Mouse (Mus musculus) midbrain, embryonic 11.5 days (tissue): Measurements from ENCODE around the gene Adam12. TPM values are rescaled to one million over a fixed set of nuclear protein-coding genes. Genes with fewer than 3 reads are reported as not detected.

Experiments
- ATAC-seq: fragments of 200-750 bp; cut with Nextera tagmentation; 2 replicates; pipeline ENCODE4 v1.8.0; 2017; ENCODE audit warnings: moderate TSS enrichment, moderate library complexity; ENCODE audit not compliant: low FRiP score
- DNase-seq: peaks from one replicate; pipeline ENCODE4 v3.0.0; 2015; ENCODE audit warnings: low spot score; ENCODE audit errors: missing footprints
- H3K27ac ChIP-seq: fragments of 300-500 bp; sonication (generic); 2 replicates; pipeline ENCODE4 v1.5.1; 2014; ENCODE audit warnings: low read depth, low read length
- H3K27me3 ChIP-seq: fragments of 300-500 bp; sonication (generic); 2 replicates; pipeline ENCODE4 v1.6.1; 2014; ENCODE audit warnings: mild to moderate bottlenecking, low read length, moderate library complexity, mixed read lengths; ENCODE audit not compliant: control insufficient read depth, insufficient read depth
- H3K36me3 ChIP-seq: fragments of 300-500 bp; sonication (generic); 2 replicates; pipeline ENCODE4 v1.6.1; 2014; ENCODE audit warnings: mild to moderate bottlenecking, low read length, moderate library complexity, mixed read lengths; ENCODE audit not compliant: control insufficient read depth, insufficient read depth
- H3K4me1 ChIP-seq: fragments of 300-500 bp; sonication (generic); 2 replicates; pipeline ENCODE4 v1.6.1; 2014; ENCODE audit warnings: low read length; ENCODE audit not compliant: control insufficient read depth, insufficient read depth
- H3K4me2 ChIP-seq: fragments of 300-500 bp; sonication (generic); 2 replicates; pipeline ENCODE4 v1.6.1; 2014; ENCODE audit warnings: mild to moderate bottlenecking, moderate library complexity
- H3K4me3 ChIP-seq: fragments of 300-500 bp; sonication (generic); 2 replicates; pipeline ENCODE4 v1.5.1; 2014; ENCODE audit warnings: low read depth, low read length
- H3K9ac ChIP-seq: fragments of 300-500 bp; sonication (generic); 2 replicates; pipeline ENCODE4 v1.6.1; 2014; ENCODE audit warnings: low read length
- H3K9me3 ChIP-seq: fragments of 300-500 bp; sonication (generic); 2 replicates; pipeline ENCODE4 v1.6.1; 2016; ENCODE audit warnings: low read length; ENCODE audit not compliant: control insufficient read depth
- WGBS: fragments of 180-500 bp; shearing (Covaris S2); extraction: QIAGEN DNeasy Blood & Tissue Kit; methylation state at CpG from one replicate; pipeline ENCODE4 v1.1.7; 2014; 5-methylcytosine and 5-hydroxymethylcytosine counted together
- polyA plus RNA-seq: library from polyadenylated mRNA; unstranded; fragments of >200 nt; fragmentation: Nextera tagmentation; extraction: Ambion mirVana; gene quantifications from 2 replicates; pipeline ENCODE4 v1.2.1, GENCODE M21; 2014

Adam12 gene
- polyA plus RNA-seq, 1 experiment from 2014 or later: 1.5 TPM

- Histone ChIP-seq H3K27me3 (no peaks in the 10 kb centered on the region), H3K9me3 (no peaks in the 10 kb centered on the region), H3K4me1 (no peaks in the 10 kb centered on the region), H3K4me2 (no peak overlapping the region), H3K4me3 (no peak overlapping the region), H3K9ac (no peak overlapping the region), H3K36me3 (no peaks in the 10 kb centered on the region), H3K27ac (no peak overlapping the region)
- WGBS: 77% methylated on average over 4 of the region's 4 CpGs
- DNase-seq (no peak), ATAC-seq (no peak)
These were observed 272.7 kb downstream of the Adam12 start for GRCm38 (mm10) chr7:133959200-133959599.

GRCm38 (mm10) chr7:133957873-133958272 lies 274.1 kb downstream of the Adam12 start:
- no peak overlapping the region for H3K9ac ChIP-seq
- DNase-seq: no peak
- ATAC-seq: no peak
- H3K4me1 ChIP-seq: no peaks in the 10 kb centered on the region
- H3K27me3 ChIP-seq: no peaks in the 10 kb centered on the region
- H3K36me3 ChIP-seq: no peaks in the 10 kb centered on the region
- WGBS: 74% methylated on average over 2 of the region's 2 CpGs
- no peak overlapping the region for H3K27ac ChIP-seq
- no peak overlapping the region for H3K4me2 ChIP-seq
- no peaks in the 10 kb centered on the region for H3K9me3 ChIP-seq
- H3K4me3 ChIP-seq: no peak overlapping the region

- Histone ChIP-seq H3K27me3 (no peaks in the 10 kb centered on the region), H3K36me3 (no peaks in the 10 kb centered on the region), H3K9ac (no peak overlapping the region), H3K27ac (no peak overlapping the region), H3K4me2 (no peak overlapping the region), H3K4me3 (no peak overlapping the region), H3K9me3 (no peaks in the 10 kb centered on the region), H3K4me1 (no peaks in the 10 kb centered on the region)
- 62% methylated on average over 9 of the region's 9 CpGs for WGBS
- ATAC-seq (no peak), DNase-seq (no peak)
These were observed 277.5 kb downstream of the Adam12 start for GRCm38 (mm10) chr7:133954111-133955091.

- DNase-seq (no peak), ATAC-seq (no peak)
- 90% methylated on average over 14 of the region's 14 CpGs for whole genome bisulfite sequencing
- no peaks in the 10 kb centered on the region for H3K4me1 ChIP-seq
- no peaks in the 10 kb centered on the region for H3K36me3 ChIP-seq
- H3K9ac ChIP-seq: no peak overlapping the region
- H3K9me3 ChIP-seq: no peaks in the 10 kb centered on the region
- no peak overlapping the region for H3K4me2 ChIP-seq
- no peak overlapping the region for H3K4me3 ChIP-seq
- no peaks in the 10 kb centered on the region for H3K27me3 ChIP-seq
- H3K27ac ChIP-seq: no peak overlapping the region
These were observed 280.0 kb downstream of the Adam12 start for GRCm38 (mm10) chr7:133951777-133952545.

GRCm38 (mm10) chr7:133947360-133947759 lies 284.6 kb downstream of the Adam12 start:
- ATAC-seq (no peak), DNase-seq (no peak)
- no peaks in the 10 kb centered on the region for H3K36me3 ChIP-seq
- H3K27me3 ChIP-seq: no peaks in the 10 kb centered on the region
- H3K4me2 ChIP-seq: no peak overlapping the region
- H3K9ac ChIP-seq: no peak overlapping the region
- no peaks in the 10 kb centered on the region for H3K4me1 ChIP-seq
- no peak overlapping the region for H3K4me3 ChIP-seq
- no peaks in the 10 kb centered on the region for H3K9me3 ChIP-seq
- no peak overlapping the region for H3K27ac ChIP-seq
- 74% methylated on average over 2 of the region's 2 CpGs for WGBS

GRCm38 (mm10) chr7:133946757-133947345 lies 285.1 kb downstream of the Adam12 start:
- Histone ChIP-seq H3K9me3 (no peaks in the 10 kb centered on the region), H3K27me3 (no peaks in the 10 kb centered on the region), H3K4me1 (no peaks in the 10 kb centered on the region), H3K36me3 (no peaks in the 10 kb centered on the region), H3K27ac (no peak overlapping the region), H3K4me2 (no peak overlapping the region), H3K4me3 (no peak overlapping the region), H3K9ac (no peak overlapping the region)
- DNase-seq (no peak), ATAC-seq (no peak)
- 66% methylated on average over 2 of the region's 2 CpGs for WGBS

GRCm38 (mm10) chr7:133946113-133946512 lies 285.8 kb downstream of the Adam12 start:
- H3K9me3 ChIP-seq: no peaks in the 10 kb centered on the region
- no peak overlapping the region for H3K4me3 ChIP-seq
- H3K4me1 ChIP-seq: no peaks in the 10 kb centered on the region
- WGBS: 87% methylated on average over 4 of the region's 4 CpGs
- H3K4me2 ChIP-seq: no peak overlapping the region
- no peaks in the 10 kb centered on the region for H3K36me3 ChIP-seq
- no peak overlapping the region for H3K27ac ChIP-seq
- no peak overlapping the region for H3K9ac ChIP-seq
- no peaks in the 10 kb centered on the region for H3K27me3 ChIP-seq
- no peak for ATAC-seq
- no peak for DNase-seq

GRCm38 (mm10) chr7:133940405-133940804 lies 291.5 kb downstream of the Adam12 start:
- no peak for ATAC-seq
- no peaks in the 10 kb centered on the region for H3K27me3 ChIP-seq
- 86% methylated on average over 4 of the region's 4 CpGs for WGBS
- no peak overlapping the region for H3K4me2 ChIP-seq
- no peaks in the 10 kb centered on the region for H3K9me3 ChIP-seq
- H3K27ac ChIP-seq: no peak overlapping the region
- no peaks in the 10 kb centered on the region for H3K36me3 ChIP-seq
- peaks cover 3% of the 10 kb centered on the region for H3K4me1 ChIP-seq
- no peak overlapping the region for H3K9ac ChIP-seq
- no peak overlapping the region for H3K4me3 ChIP-seq
- no peak for DNase-seq

GRCm38 (mm10) chr7:133937473-133937872 lies 294.5 kb downstream of the Adam12 start:
- H3K9me3 ChIP-seq: no peaks in the 10 kb centered on the region
- H3K27ac ChIP-seq: no peak overlapping the region
- H3K4me1 ChIP-seq: peaks cover 3% of the 10 kb centered on the region
- no peaks in the 10 kb centered on the region for H3K36me3 ChIP-seq
- no peak for ATAC-seq
- no peak overlapping the region for H3K9ac ChIP-seq
- H3K4me3 ChIP-seq: no peak overlapping the region
- DNase-seq: no peak
- H3K4me2 ChIP-seq: no peak overlapping the region
- H3K27me3 ChIP-seq: no peaks in the 10 kb centered on the region
- WGBS: 86% methylated on average over 3 of the region's 3 CpGs
